Mouse (Mus musculus) testis, adult 2 months (tissue): ENCODE data around the gene Sema3b. TPM values are rescaled to one million over a fixed set of nuclear protein-coding genes. Genes with fewer than 3 reads are reported as not detected.

Source experiments
- H3K27ac ChIP-seq: fragments of 200-500 bp; 2 replicates; pipeline ENCODE4 v1.5.1; 2012; ENCODE audit warnings: low read depth, low read length; ENCODE audit not compliant: control insufficient read depth, insufficient read depth
- H3K27me3 ChIP-seq: fragments of 200-500 bp; 2 replicates; pipeline ENCODE4 v1.6.1; 2012; ENCODE audit warnings: mild to moderate bottlenecking, low read length, moderate library complexity; ENCODE audit not compliant: control insufficient read depth, insufficient read depth
- H3K36me3 ChIP-seq: fragments of 200-500 bp; 2 replicates; pipeline ENCODE4 v1.6.1; 2012; ENCODE audit warnings: mild to moderate bottlenecking, low read length; ENCODE audit not compliant: control insufficient read depth, insufficient read depth
- H3K4me1 ChIP-seq: fragments of 200-500 bp; 2 replicates; pipeline ENCODE4 v1.6.1; 2012; ENCODE audit warnings: low read length; ENCODE audit not compliant: control insufficient read depth, insufficient read depth
- H3K4me3 ChIP-seq: fragments of 200-500 bp; 2 replicates; pipeline ENCODE4 v1.5.1; 2012; ENCODE audit warnings: low read depth, mild to moderate bottlenecking, low read length, moderate library complexity, mixed read lengths; ENCODE audit not compliant: control insufficient read depth
- CTCF ChIP-seq: fragments of 200-500 bp; IDR thresholded peaks from 2 replicates; pipeline ENCODE4 v1.5.1; 2012; ENCODE audit warnings: low read depth, mild to moderate bottlenecking, inconsistent platforms, low read length, moderate library complexity; ENCODE audit not compliant: control insufficient read depth, insufficient read depth, insufficient replicate concordance
- POLR2A ChIP-seq: fragments of 200-500 bp; IDR thresholded peaks from 2 replicates; pipeline ENCODE4 v1.6.1; 2012; ENCODE audit warnings: low read depth, mild to moderate bottlenecking, inconsistent platforms, low read length, moderate library complexity; ENCODE audit not compliant: control insufficient read depth
- polyA plus RNA-seq: library from polyadenylated mRNA; depleted of rRNA; stranded (reverse); fragments of >200 nt; gene quantifications from 2 replicates; pipeline ENCODE4 v1.2.3, GENCODE M21; 2012; rRNA removed

Sema3b gene
- polyA plus RNA-seq, 1 experiment, result 2.1 TPM

DNA sequence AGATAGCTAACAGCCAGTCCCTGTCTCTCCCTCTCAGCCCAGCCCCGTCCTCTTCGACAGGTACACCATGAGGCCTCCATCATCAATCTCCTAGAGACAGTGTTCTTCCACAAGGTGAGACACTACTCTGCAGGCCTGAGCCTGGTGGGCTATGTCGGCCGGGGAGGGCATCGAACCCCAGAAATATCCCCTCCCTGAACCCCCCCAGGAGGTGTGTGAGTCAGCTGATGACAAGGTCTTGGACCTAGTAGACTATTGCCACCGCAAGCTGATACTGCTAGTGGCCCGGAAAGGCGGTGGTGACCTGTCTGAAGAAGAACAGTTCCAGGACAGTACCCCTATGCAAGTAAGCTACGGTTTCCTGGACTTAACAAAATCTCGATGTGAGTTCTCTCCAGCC lies 60.2 kb downstream of the Sema3b start:
- Histone ChIP-seq H3K27ac (peak overlapping the region; percentile 5; the same call in 1 of the 2 replicates), H3K4me3 (peak overlapping the region; percentile 88), H3K27me3 (no peaks in the 10 kb centered on the region), H3K36me3 (peaks cover 2% of the 10 kb centered on the region), H3K4me1 (peaks cover 18% of the 10 kb centered on the region)
- no peak for TF ChIP-seq CTCF
- no peak for TF ChIP-seq POLR2A

DNA sequence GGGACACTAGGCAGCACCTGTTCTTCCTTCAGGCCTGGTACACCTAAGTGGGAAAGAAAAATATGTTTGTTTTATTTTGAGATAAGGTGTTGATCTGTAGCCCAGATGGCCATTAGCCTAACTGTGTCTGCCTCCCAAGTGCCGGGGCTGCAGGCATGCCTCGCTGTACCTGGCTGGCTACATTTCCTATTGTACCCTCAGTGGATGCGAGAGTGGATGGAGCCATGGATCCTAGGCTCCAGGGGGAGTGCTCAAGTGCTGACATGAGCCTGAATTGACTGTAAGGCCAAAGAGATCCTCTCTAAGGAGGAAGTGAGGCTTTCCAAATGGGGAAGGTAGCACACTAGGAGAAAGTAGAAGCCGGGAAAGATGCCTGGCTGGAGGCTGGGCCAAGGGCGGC lies 61.1 kb downstream of the Sema3b start:
- peak overlapping the region; percentile 97 for H3K27ac ChIP-seq
- peaks cover 2% of the 10 kb centered on the region for H3K36me3 ChIP-seq
- peak overlapping the region; percentile 88 for H3K4me3 ChIP-seq
- peaks cover 13% of the 10 kb centered on the region for H3K4me1 ChIP-seq
- TF ChIP-seq POLR2A (no peak), CTCF (no peak)
- no peaks in the 10 kb centered on the region for H3K27me3 ChIP-seq

Other genes with a start within 250 kb of the Sema3b start
- gene Cacna2d2, start 209.6 kb downstream of the Sema3b start, polyA plus RNA-seq, result 5.2 and 8.2 TPM in 2 replicates
- gene Tmem115, start 75.3 kb downstream of the Sema3b start, polyA plus RNA-seq, result 38.3 and 46.9 TPM in 2 replicates
- gene Cyb561d2, start 67.0 kb downstream of the Sema3b start, polyA plus RNA-seq, result 28.3 and 29.4 TPM in 2 replicates
- gene Nprl2, start 67.0 kb downstream of the Sema3b start, polyA plus RNA-seq, result 34.7 and 40.3 TPM in 2 replicates
- gene Zmynd10, start 61.9 kb downstream of the Sema3b start, polyA plus RNA-seq, result 245 and 272 TPM in 2 replicates
- 62.8 and 63.4 TPM in 2 replicates for gene Rassf1, start 57.7 kb downstream of the Sema3b start, polyA plus RNA-seq
- 28.4 and 31.7 TPM in 2 replicates for gene Tusc2, start 46.0 kb downstream of the Sema3b start, polyA plus RNA-seq
- gene Hyal2, start 41.3 kb downstream of the Sema3b start, polyA plus RNA-seq, result 6.4 and 6.5 TPM in 2 replicates
- gene Hyal1, start 32.3 kb downstream of the Sema3b start, polyA plus RNA-seq, result 4.0 and 5.0 TPM in 2 replicates
- gene Naa80, start 30.3 kb downstream of the Sema3b start, polyA plus RNA-seq, result 136 and 139 TPM in 2 replicates
- 1.6 and 1.8 TPM in 2 replicates for gene Hyal3, start 28.4 kb downstream of the Sema3b start, polyA plus RNA-seq
- gene Ifrd2, start 21.6 kb downstream of the Sema3b start, polyA plus RNA-seq, result 16.4 and 20.5 TPM in 2 replicates
- gene Gnai2, start 26.1 kb upstream of the Sema3b start, polyA plus RNA-seq, result 87.7 and 103 TPM in 2 replicates
- 0.10 and 0.32 TPM in 2 replicates for gene Slc38a3, start 60.3 kb upstream of the Sema3b start, polyA plus RNA-seq
- 0.05 and 0.12 TPM in 2 replicates for gene Gnat1, start 70.5 kb upstream of the Sema3b start, polyA plus RNA-seq
- gene Sema3f, start 101.2 kb upstream of the Sema3b start, polyA plus RNA-seq, result 9.9 and 12.0 TPM in 2 replicates
- 52.0 and 57.8 TPM in 2 replicates for gene Rbm5, start 161.8 kb upstream of the Sema3b start, polyA plus RNA-seq